Mouse (Mus musculus): Measurements from ENCODE around the gene Cend1.
A peak's percentile ranks its signal among the peaks of the same experiment; 100 is the strongest.

Gene Cend1

DNA sequence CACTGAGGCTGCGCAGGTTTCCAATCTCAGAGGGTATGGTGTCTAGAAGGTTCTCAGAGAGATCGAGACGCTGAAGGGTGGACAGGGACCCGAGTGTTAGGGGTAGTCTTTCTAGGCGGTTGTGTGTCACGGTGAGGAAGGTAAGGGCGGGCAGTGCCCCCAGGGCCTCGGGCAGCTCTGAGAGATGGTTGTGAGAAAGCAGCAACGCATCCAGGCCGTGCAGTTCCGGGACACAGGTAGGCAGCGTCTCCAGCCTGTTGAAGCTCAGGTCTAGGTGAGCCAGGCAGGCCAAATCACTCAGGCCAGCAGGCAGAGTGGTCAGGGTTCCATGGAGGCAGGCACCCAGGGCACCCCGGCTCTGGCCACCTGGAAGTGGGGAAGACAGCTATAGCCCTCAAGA lies 12.9 kb upstream of the Cend1 start:
- no peak for DNase-seq

DNA sequence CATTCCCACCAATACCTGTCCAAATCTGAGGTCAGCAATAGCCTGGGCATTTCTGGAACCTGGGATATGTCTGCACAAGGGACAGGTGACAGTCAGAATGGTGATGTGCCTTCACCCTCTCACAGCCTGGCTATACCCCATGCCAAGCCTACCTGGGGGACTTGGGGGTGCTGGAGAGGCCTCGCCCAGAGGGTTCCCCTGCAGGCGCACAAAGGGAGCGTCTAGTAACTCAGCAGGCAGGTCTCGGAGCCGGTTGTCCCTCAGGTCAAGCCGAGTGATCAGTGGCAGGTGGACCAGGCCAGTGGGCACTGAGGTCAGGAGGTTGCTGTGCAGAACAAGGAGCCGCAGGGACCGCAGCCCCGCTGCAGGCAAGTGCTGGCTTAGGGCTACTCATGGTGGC lies 12.2 kb upstream of the Cend1 start:
- DNase-seq: no peak

DNA sequence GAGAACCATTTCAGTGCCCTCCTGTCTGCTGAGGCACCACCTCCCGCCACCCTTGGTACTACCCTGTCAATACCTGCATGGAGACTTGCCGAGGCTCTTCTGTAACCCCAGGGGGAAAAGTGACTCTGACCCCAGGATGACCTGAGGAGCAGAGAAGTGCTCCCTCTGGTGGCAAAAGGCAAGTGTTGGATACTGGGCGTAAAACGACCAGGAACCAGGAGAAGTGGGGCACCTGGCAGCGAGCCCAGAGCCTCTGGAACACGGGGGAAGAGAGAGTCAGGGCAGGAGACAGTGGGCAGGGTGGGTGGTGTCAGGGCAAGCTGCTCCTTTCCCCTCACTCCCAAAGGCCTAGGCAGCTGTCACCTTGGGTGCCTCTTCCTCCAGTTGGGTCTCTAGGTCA lies 11.3 kb upstream of the Cend1 start:
- DNase-seq: peak in 1 of 2 experiments; percentile 65

DNA sequence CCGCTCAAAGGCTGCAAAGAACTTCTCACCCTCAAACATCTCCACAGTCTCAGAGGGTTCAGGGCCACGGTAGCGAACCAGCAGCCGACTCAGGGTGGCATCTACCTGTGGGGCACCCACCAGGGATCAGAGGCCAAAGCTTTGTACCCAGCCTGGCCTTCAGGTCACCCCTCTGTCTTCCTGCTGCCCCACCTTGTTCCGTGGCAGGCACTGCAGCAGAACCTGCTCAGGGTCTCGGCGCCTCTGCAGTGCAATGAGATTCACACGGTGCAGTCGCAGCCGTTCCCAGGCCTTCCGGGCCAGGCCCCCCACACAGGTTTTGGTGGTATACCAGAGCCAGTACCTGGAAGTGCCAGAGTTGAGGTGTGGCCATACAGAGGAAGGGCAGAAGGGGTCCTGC lies 10.5 kb upstream of the Cend1 start:
- no peak for DNase-seq

DNA sequence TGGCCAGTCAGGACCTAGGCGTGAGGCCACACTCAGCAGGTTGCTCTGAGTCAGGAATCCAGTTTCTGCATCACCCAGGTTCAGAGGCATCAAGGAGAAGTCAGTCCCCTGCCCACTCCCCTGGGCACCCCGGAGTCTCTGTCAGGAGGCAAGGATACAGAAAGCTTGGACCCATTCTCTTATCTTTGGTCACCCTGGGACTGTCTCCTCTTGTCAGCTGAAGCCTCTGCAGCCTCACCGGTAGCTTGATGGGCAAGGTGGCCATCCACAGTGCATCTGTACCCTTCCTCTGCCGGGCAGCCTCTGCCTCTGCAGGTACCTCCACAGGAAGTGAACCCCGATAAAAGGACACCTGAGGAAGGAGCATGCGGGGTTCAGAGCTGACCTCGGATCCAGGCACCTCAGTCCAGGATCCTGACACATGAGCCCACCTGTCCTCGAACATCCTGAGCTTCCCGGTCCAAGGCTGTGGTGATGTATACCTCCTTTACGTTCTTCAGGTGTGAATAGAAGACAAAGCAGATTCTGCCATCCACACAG lies 9.9 kb upstream of the Cend1 start:
- DNase-seq: no peak

DNA sequence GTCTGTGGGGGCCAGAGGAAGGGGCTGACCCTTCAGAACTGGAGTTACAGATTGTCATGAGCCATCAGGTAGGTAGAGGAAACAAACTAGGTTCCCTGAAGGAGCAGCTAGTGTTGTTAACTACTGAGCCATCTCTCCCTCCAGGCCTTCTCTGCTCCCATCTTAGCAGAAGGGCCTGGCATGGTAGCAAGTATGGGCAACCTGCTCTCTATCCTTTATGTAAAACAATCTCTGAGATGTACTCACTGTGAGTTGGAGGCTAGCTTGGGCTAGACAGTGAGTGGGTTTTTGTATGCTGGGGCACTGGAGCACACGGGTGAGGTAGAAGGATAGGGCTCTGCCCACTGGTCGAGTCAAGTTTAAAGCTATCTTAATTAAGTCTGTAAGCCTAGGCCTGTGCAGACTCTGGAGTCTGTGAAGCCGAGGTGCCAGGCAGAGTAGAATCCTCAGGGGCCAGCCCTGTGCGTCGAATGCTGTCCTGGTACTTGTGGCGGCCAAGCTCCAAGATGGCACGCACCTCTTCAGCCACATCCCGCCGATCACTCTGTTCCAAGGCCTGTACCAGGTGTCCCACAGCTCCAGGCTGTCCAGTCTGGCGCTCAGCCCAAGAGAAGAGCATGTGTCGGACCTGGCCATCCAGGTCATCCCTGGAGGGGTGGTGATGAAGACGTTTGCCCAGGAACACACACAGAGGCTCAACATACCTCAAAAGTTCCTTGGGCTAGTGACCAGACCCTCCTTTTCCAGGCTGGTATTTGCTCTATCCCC lies 9.1 kb upstream of the Cend1 start:
- no peak for DNase-seq

DNA sequence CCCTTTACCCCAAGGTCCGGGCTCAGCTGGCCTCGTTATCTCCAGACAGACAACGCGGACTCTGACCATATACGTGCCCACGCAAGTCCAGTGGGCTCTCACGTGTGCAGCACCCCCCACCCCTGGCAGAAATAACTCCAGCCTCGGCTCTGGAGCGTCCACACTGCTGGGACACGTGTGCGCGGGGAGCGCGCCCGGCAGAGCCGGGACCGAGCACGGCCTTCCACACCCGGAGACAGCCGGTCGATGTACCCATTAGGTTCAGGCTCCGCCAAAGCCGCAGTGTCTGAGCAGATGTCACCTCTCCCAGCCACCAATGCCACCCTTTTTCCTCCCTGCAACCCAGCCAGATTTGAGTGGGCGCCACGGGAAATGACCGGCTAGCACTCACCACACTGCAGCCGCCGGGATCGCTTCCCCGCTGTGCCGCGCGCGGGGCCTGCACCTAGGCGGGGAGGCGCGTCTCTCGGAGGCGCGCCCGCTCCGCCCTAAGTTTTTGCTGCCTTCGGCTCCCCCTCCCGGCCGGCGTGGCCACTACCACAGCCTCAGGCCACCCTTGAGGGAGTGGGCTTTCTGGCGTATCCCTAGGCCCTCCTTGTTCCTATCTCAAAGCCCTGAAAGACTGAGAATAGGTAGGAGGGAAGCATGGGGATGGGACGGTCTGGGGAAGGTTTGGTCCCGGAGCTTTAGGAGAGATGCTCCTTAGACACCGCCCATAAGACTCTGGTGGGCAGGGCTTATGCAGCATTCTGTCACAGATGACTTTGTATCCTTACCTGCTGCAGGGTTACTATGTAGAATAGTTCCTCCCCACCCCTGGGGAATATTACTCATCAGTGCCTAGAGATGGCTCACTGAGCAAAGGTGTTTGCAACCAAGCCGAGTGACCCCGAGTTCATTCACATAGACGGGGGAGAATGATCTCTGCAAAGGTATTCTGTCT lies 8.2 kb upstream of the Cend1 start, which contains the start of gene Slc25a22:
Gene Slc25a22 (minus strand): TSS at position 715 of the 943 bp plus-strand sequence.
- DNase-seq: peak in 1 of 2 experiments; percentile 79

DNA sequence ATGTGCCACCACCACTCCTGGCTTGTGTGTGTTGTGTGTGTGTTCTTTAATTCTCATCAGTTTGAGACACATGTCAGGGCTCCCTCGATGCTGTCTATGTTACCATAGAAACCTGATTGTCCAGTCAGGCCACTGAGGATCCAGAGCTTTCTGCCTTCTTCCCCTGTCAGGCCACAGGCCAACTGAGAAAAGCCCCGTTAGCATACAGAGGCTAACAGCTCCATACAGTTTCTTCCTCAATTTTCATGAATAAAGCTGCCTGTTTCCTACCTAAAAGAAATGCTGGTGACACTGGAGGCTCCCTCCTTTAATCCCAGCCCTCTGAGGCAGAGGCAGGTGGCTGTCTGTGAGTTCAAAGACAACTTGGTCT lies 7.2 kb upstream of the Cend1 start:
- DNase-seq: no peak

DNA sequence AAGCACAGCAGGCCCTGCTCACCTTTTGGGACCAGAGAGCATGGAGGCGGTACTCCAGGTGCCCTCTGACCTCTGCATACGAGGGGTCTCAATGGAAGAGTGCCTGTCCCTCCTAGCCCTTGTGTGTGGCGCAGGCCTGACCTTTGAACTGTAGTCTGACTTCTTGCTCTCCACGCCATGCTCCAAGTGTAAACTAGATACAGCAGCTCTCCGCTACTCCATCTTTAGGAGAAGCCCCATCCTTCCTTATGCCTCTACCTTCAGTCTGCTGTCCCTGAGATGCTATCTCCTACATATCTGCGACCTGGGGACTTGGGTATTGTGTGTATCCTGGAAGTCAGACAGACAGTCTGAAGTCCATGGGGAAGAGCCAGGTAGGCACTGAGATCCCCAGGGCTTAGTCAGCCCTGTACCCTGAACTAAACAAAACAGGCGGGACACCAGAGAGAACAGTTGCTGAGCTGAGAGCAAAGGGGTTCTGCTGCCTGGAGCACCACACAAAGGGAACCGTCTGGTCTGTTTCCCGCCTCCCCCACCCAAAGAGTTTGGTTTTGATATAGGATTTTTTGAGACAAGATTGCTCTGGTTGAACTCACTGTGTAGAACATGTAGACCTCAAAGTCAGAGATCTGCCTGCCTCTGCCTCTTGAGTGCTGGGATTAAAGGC lies 6.7 kb upstream of the Cend1 start:
- no peak for DNase-seq

DNA sequence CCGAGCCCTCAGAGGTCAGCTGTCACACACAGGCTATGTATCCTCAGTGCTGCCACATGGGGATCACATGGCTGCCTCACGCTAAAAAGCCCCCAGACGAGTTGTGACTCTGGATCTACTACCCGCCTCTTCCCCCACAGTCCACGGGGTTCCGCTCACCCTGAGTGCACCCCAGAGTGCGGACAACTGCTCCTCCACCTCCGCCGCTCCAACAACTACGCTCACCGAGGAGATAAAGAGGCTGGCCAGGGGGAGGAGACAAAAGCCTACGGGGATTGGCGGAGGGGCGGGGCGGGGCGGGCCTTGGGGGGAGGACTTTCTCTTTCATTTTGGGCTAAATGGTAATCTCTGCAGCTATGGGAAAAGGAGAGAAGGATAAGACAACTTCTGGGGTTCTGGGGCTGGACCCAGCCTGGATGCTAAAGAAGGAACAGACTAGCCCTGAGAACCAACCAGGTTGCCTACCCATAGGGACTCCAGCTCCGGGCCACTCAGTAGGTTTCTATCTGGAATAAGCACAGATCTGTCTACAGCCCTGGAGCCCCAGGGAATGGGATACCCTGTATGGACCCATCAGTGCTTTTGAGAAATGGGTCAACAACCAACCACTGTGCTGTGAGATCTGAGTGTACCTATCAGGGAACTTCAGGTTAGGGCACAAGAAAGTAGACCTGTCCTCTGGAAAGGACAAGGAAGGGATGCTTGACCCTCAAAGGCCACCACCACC lies 6.0 kb upstream of the Cend1 start:
- DNase-seq: peak in 1 of 2 experiments; percentile 52

DNA sequence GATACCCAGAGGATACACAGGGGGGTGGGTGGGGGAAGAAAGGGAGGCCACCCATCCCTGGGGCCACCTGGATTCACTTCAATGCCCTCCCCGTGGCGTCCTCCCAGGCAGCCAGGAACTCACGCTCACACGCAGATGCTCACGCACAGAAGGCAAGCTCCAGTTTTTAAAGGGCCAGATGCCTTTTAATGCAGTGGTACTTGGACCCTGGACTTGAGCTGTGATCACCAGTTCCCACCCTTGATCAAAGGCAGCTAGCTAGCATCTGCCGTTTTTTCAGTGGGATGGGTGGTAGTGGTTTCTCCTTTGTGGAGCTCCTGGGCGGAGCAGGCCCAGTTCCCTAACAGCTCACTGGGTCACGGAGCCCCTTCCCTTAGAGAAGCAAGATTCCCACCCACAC lies 5.2 kb upstream of the Cend1 start:
- no peak for DNase-seq

DNA sequence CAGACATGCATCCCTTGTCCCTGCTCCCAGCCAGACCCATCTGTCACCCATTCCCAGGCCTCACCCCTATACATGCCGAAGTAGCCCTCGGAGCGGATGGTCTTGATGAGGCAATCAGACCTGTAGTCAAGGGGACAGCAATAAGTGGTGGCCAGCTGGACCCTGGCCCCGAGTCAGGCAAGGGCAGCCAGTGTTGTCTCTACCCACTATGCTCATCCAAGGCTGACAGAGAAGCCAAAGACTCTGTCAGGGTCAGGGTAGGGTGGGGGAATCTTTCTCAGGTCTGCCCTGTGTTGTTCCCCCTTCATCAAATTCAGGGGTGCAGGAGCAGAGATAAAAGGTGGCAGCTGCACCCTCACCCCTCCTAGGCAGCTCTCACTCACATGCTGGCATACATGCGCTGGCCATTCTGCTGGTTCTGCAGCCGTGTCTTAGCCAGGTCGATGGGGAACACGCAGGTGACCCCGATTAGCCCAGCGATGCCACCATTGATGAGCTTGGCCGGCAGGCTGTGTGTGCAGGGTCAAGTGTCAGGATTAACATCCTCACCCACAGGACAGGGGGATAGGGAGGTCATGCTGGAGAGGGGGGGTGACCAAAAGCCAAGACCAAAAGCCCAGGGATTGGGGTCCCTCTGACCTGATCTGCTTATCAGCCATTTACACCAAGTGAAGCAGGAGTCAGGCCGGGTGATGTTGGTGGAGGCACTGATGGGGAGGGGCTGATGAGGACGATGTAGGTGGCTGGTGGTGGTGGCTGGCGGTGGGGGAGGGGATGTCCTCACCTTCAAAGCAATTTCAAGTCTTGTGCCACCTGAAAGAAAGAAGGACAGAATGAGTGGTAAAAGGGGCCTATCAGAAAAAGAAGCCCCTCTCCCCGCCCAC lies 4.5 kb upstream of the Cend1 start:
- no peak for DNase-seq

DNA sequence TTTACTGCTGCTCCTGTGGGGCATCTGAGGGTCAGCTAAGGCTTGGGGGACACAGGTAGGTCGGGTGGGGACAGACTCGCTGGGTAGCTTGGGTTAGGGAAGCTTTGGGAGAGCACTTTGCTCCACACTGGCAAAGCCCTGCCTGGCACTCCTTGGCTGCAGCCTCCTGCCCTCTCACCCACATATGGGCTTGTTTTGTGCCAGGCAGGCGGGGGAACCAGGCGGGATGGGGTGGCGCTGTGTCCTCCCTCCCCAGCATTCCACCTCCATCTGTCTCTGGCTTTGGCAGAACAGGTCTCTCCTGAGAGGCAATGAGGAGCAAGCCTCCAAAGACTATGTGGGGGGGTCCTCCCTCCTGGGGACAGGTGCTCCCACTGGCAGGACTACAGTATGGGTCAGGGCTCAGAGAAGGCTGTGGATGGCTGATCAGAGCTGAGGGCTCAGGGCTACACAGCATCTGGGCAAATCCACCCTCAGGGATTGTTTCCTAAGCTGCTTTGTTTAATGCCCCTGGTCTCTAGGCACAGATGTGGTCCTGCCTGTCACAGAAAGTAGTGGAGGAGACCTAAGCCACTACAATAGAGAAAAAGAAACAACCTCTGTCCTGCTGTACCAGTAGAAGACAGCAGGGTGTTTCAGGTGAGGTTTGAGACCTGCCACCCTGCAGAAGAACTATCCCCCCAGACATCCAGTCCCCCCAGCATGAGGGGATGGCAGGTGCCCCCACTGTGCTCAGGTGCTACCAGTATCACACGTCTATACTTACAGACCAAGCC lies 3.6 kb upstream of the Cend1 start:
- DNase-seq: peak; percentile 72 to 77

DNA sequence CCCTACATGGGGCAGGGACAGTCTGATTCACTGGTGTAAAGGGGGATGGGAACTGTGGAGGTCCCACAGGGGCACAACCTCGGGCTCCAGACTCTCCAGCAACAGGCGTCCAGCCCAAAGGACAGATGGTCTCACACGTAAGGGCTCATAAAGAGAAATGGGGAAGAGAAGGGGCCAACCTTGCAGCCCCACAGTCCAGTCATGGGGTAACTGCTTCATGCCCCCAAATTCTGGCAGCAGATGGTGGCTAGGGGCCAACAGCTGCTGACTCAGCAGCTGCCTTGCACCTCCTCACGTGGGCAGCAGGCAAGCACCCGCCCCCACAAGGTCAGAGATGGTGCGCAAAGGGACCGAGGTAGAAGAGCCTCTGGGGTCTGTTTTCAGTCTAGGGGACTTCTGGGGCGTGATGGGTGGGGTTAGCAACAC lies 2.9 kb upstream of the Cend1 start:
- peak in 1 of 2 experiments; percentile 53 for DNase-seq

DNA sequence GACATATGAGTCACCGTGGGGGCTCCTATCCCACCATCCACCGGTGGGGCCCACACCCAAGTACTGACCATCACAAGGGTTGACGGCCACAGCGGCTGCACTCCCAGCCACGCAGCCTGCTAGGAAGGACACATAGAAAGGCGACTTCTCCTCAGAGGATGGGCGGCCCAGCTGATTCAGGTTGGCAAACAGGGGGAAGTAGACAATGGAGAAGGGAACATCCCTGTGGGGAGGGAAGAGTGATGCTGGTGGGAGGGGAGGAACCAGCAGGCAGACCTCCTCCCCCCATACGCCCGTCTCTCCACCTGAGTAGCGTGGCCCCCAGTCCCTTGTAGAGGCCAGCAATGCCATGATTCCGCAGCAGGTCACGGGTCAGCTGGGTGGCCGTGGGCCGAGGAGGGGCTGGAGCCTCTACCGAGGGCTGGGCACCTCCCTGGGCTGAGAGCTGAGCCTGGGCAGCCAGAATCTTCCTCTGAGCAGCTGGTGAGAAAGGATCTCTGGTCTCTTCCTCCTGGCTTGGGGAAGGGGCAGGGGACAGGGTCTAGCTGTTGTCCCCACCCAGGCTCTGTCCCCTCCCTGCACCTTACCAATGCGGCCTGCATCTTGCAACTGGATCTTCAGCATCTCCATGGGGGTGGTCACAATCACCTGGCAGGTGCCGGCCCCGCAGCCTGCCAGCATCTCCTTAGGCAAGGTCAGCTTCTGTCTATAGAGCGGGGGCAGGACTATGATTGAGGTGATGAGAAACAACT lies 2.3 kb upstream of the Cend1 start:
- no peak for DNase-seq

DNA sequence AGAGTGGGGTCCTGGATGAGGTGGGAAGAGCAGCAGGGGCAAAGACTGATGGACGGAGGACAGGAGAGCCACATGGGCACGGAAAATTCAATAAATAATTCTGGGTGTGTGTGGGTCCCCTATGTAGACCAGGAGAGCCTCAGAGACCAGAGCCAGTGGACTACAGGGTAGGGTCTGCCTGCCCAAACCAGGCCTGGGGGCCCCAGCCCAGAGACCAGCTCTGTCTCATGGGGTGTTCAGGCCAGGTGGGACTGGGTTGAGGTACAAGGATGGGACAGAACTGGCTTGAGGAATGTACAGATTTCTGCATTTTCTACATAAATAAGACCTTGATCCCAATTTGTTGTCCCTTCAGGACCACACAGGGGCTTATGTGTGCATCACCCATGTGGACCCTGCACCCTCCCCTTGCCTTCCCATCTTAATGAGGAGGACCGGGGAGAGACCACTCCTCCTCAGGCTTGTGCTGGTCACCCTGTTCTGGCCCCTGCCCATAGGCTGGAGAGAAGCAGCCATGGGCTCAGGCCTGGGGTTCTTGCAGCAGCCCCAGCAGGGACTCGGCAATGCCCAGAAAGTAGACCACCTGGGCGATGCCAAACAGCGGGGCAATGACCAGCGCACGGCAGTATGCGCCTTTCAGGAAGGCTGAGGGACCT lies 1.4 kb upstream of the Cend1 start:
- DNase-seq: no peak

DNA sequence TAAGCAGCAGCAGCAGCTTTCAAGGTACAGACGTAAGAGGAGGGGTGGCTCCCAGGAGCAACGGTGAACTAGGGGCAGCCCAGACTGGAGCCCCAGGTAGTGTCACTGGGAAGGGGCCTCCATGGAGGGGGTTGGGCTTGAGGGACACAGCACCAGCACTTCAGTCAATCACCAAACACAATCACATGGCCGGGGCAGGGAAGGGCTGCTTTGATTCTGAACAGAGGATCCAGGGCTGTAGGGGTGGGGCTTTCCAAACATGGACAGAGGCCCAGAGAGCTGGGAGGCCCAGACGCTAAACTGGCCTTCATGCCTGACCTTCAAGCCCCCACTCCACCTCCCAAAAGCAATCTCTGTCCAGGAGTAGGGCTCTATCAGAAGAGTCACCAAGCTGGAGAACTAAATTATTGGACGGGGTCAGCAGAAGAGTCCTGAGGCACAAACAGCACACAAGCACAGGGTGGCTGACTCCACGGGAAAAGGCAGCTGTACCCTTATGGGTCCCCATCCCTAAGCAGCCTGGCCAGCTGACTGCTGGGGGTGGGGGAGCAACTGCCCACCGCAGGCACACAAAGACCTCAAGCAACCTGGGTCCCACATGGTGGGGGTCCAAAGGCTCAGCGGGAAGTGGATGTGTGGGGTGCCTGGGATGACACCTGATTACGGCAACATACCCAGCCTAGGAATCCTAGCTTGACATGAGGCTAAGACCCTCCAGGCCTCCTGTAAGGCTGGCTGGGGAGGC lies 721 bp upstream of the Cend1 start:
- no peak for DNase-seq

DNA sequence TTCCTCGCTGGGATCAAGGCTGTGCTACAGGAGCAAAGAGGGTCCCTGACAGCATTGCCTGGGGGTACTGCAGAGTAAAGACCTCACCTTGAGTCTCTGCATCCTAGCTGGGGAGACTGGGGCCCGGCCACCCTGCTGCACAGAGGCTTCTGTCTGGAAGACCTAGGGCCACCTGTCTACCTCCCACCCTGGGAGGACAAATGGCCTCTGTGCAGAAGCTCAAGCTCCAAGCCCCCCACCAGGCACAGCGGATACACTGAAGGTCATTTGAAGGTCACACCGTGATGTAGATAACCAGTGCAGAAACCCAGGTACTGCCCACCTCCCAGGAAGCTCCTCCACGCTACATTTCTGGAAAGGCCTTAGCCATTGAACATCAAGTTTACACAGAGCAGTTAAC lies 590 bp downstream of the Cend1 start:
- no peak for DNase-seq

All from kidney, adult 8-10 months (tissue).